ENCODE assay signal across 14 mouse cellular contexts in genomic region chr9:59666016-59666415, GRCm38 (mm10).
"Had no signal": no experiment of that assay in that cellular context is flagged by ENCODE, and none has a peak within 500 bp of the region (broad histone marks: within the 10 kb centered on the region; RNA-seq: fewer than 3 reads in every experiment).

No protein-coding gene starts in this region.

- H3K9me3 ChIP-seq: limb, embryonic 12.5 days; limb, embryonic 15.5 days; midbrain, embryonic 13.5 days had no signal

- DNase-seq: kidney, postnatal 25 days; left cerebral cortex, postnatal 4 days; liver, postnatal 0 days; lung, embryonic 14.5 days; thymus, adult 18-20 months; thymus, postnatal 36 days had no signal

- H3K4me3 ChIP-seq: limb, embryonic 12.5 days; limb, embryonic 15.5 days; midbrain, embryonic 13.5 days had no signal

- H3K4me2 ChIP-seq: limb, embryonic 12.5 days; limb, embryonic 15.5 days; liver, embryonic 11.5 days; lung, embryonic 14.5 days; midbrain, embryonic 13.5 days had no signal

- H3K9ac ChIP-seq: limb, embryonic 12.5 days; limb, embryonic 15.5 days; liver, embryonic 14.5 days; liver, postnatal 0 days; lung, embryonic 14.5 days; midbrain, embryonic 13.5 days had no signal

- H3K27ac ChIP-seq: kidney, postnatal 0 days; limb, embryonic 12.5 days; limb, embryonic 15.5 days; liver, embryonic 14.5 days; macrophage; midbrain, embryonic 13.5 days had no signal

- H3K27me3 ChIP-seq: limb, embryonic 12.5 days; limb, embryonic 15.5 days; midbrain, embryonic 13.5 days had no signal

- ATAC-seq: liver, postnatal 0 days; lung, postnatal 0 days; midbrain, embryonic 13.5 days had no signal
